In genomic region chr10:96621361-96621945, GRCm38 (mm10) we compare ENCODE assay signal across 8 mouse cellular contexts. TPM values are rescaled to one million over a fixed set of nuclear protein-coding genes. Genes with fewer than 3 reads are reported as not detected.
DNase-seq lines count a peak whose midpoint lies in the region; ATAC-seq and TF ChIP-seq lines count a peak whose summit lies in the region.

No protein-coding gene starts in this region.

- no peaks in the 10 kb centered on the region for H3K9me3 ChIP-seq in hindbrain, embryonic 11.5 days (ENCODE audit: control insufficient read depth, low read length)

- H3K79me2 ChIP-seq in myocyte (ENCODE audit: control insufficient read depth, insufficient read depth): peaks cover 94% of the 10 kb centered on the region

- H3K9ac ChIP-seq in hindbrain, embryonic 11.5 days (ENCODE audit: low read depth, low read length): no peak overlapping the region; the same call in 1 of the 2 replicates

- H3K4me1 ChIP-seq in hindbrain, embryonic 11.5 days (replicated peaks; ENCODE audit: control insufficient read depth, insufficient read depth, low read length): 0 out of 2 replicates have a peak, but pooled peaks cover 2% of the 10 kb centered on the region

- TF ChIP-seq POLR2A in myocyte (IDR thresholded peaks at IDR 0.05; ENCODE audit: insufficient read length, low read depth): no peak

- no peaks in the 10 kb centered on the region for H3K36me3 ChIP-seq in hindbrain, embryonic 11.5 days (ENCODE audit: control insufficient read depth, insufficient read depth, low read length)
- H3K36me3 ChIP-seq in myocyte (ENCODE audit: control insufficient read depth, insufficient read depth): peaks cover 43% of the 10 kb centered on the region

- no peak for ATAC-seq in hindbrain, embryonic 11.5 days (ENCODE audit: low FRiP score)

- peak overlapping the region; percentile 57 for H3K4me3 ChIP-seq in layer of hippocampus, adult 2 months
- peak overlapping the region; percentile 45 for H3K4me3 ChIP-seq in hindbrain, embryonic 11.5 days (ENCODE audit: low read depth, low read length)
- peak overlapping the region; percentile 99 for H3K4me3 ChIP-seq in myocyte

- H3K4me2 ChIP-seq in hindbrain, embryonic 11.5 days (replicated peaks; ENCODE audit: low read depth, low read length): peak overlapping the region; percentile 60
- peak overlapping the region; percentile 90 for H3K4me2 ChIP-seq in myocyte (ENCODE audit: low read depth)

- TF ChIP-seq CTCF in layer of hippocampus, adult 2 months (conservative IDR thresholded peaks at IDR 0.05): no peak

- DNase-seq in layer of hippocampus, adult 2 months (ENCODE audit: low spot score in 2 of 2): no peak
- no peak for DNase-seq in layer of hippocampus, adult 18-20 months (ENCODE audit: low spot score in 2 of 2)
- peak; percentile 27 for DNase-seq in R1 (ENCODE audit: low read depth, low spot score)
- no peak for DNase-seq in hindbrain, embryonic 11.5 days (ENCODE audit: low spot score)
- no peak for DNase-seq in adrenal gland, postnatal 14 days
- no peak for DNase-seq in ovary, postnatal 14 days (ENCODE audit: low spot score)
- DNase-seq in lung, postnatal 25 days (ENCODE audit: low spot score): no peak

- H3K27me3 ChIP-seq in hindbrain, embryonic 11.5 days (ENCODE audit: control insufficient read depth, insufficient read depth, low read length): no peaks in the 10 kb centered on the region
- H3K27me3 ChIP-seq in myocyte (ENCODE audit: control insufficient read depth, insufficient read depth, insufficient read length): no peaks in the 10 kb centered on the region

- H3ac ChIP-seq in myocyte (ENCODE audit: control insufficient read depth, insufficient read length): no peak overlapping the region

- peak overlapping the region; percentile 58 for H3K27ac ChIP-seq in layer of hippocampus, adult 2 months
- H3K27ac ChIP-seq in hindbrain, embryonic 11.5 days (ENCODE audit: low read depth, low read length): no peak overlapping the region

- WGBS in hindbrain, embryonic 11.5 days: 83% methylated on average over 4 of the region's 4 CpGs

TF ChIP-seq in myocyte, 11 proteins besides CTCF, POLR2A, EP300 and RAD21:
- TF ChIP-seq USF1 (IDR thresholded peaks at IDR 0.05; ENCODE audit: low read depth): no peak
- TF ChIP-seq CEBPB (IDR thresholded peaks at IDR 0.05; ENCODE audit: insufficient read depth, poor library complexity, severe bottlenecking): no peak
- TF ChIP-seq POLR2AphosphoS2 (IDR thresholded peaks at IDR 0.05; ENCODE audit: insufficient read length, low read depth): no peak
- TF ChIP-seq SRF (IDR thresholded peaks at IDR 0.05; ENCODE audit: control insufficient read depth, insufficient read length, low read depth): no peak
- no peak for TF ChIP-seq REST (IDR thresholded peaks at IDR 0.05; ENCODE audit: insufficient read depth, insufficient read length)
- TF ChIP-seq MYOD1 (IDR thresholded peaks at IDR 0.05; ENCODE audit: control insufficient read depth in 1 of 3, insufficient read length in 2 of 3, low read depth in 2 of 3): no peak
- no peak for TF ChIP-seq TCF12 (IDR thresholded peaks at IDR 0.05; ENCODE audit: insufficient read depth, poor library complexity, severe bottlenecking)
- TF ChIP-seq E2F4 (IDR thresholded peaks at IDR 0.05; ENCODE audit: insufficient read depth): no peak
- no peak for TF ChIP-seq MYOG (IDR thresholded peaks at IDR 0.05; ENCODE audit: control insufficient read depth in 1 of 3, insufficient read depth in 1 of 3, insufficient read length in 2 of 3, low read depth in 2 of 3)
- no peak for TF ChIP-seq TCF3 (IDR thresholded peaks at IDR 0.05; ENCODE audit: insufficient read length, low read depth)
- no peak for TF ChIP-seq MAX (IDR thresholded peaks at IDR 0.05; ENCODE audit: low read depth)

RNA-seq across cellular contexts. Expression of gene Btg1, which starts 4.6 kb away (rescaled TPM):
- total RNA-seq in layer of hippocampus, adult 2 months (2021): 10 to 100 TPM; 42.6 to 58.0 TPM
- total RNA-seq in layer of hippocampus, adult 18-20 months (2021): 10 to 100 TPM; 56.3 to 60.6 TPM
- polyA plus RNA-seq in hindbrain, embryonic 11.5 days (2014; fragmentation: Nextera tagmentation; extraction: Ambion mirVana): 57.2 and 57.6 TPM in 2 replicates
- polyA plus RNA-seq in myocyte (2012; fragmentation: generic; extraction: Trizol): 49.9 TPM
- total RNA-seq in adrenal gland, postnatal 14 days (2021): 145 and 150 TPM in 2 replicates

Comparison
In these comparisons a context has a peak if more than half of its experiments do, and no peak if none do; other contexts are left out.
1. H3K4me3 ChIP-seq: peak in every context shown above with its lines; median percentile 99 in myocyte; 57 in layer of hippocampus, adult 2 months; 45 in hindbrain, embryonic 11.5 days.